Mouse (Mus musculus): ENCODE results near the gene 2300002M23Rik. TPM values are rescaled to one million over a fixed set of nuclear protein-coding genes. Genes with fewer than 3 reads are reported as not detected.
A peak's percentile ranks its signal among the peaks of the same experiment; 100 is the strongest.

2300002M23Rik gene
- not detected in 2 replicates for polyA plus RNA-seq (2014; fragmentation: Nextera tagmentation; extraction: Ambion mirVana)

DNA sequence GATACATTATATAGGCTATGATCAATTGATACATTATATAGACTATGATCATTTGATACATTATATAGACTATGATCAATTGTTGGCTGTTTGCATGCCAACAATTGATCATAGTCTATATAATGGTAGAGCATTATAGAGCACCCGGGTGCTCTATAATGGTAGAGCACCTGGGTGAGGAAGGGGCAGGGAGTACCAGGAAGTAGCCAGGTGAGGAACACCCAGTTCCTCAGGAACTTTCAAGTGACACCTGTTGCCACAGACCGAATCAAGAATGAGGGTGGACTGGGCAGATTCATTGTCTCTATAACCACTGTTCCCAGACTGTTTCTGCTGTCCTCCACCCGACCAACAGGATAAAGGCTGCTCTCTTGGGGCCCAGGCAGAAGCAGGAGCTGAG lies at the start of gene 2300002M23Rik:
Gene 2300002M23Rik, plus strand, starts transcription at position 301 of the 400 bp plus-strand sequence.
- H3K27ac ChIP-seq (ENCODE audit: low read depth), result no peak within 1 kb of the TSS
- ATAC-seq (replicated peaks; ENCODE audit: low FRiP score, low TSS enrichment, low read depth) (no peak), DNase-seq (ENCODE audit: low spot score) (no peak)
- peaks cover 21% of the 10 kb centered on the region for H3K27me3 ChIP-seq (replicated peaks; ENCODE audit: control insufficient read depth, insufficient read depth, low read length)
- WGBS, result 62% methylated on average over 3 of the region's 3 CpGs
- H3K4me2 ChIP-seq (ENCODE audit: low read length), result no peak within 1 kb of the TSS
- no peaks in the 10 kb centered on the region for H3K9me3 ChIP-seq (ENCODE audit: control insufficient read depth, low read length)
- no peaks in the 10 kb centered on the region for H3K36me3 ChIP-seq (ENCODE audit: control insufficient read depth, insufficient read depth, low read length)
- no peak within 1 kb of the TSS for H3K9ac ChIP-seq (ENCODE audit: low read length)
- H3K4me1 ChIP-seq (replicated peaks; ENCODE audit: control insufficient read depth, insufficient read depth, low read length), result no peaks in the 10 kb centered on the region
- no peak within 1 kb of the TSS for H3K4me3 ChIP-seq (ENCODE audit: low read depth, low read length)

GRCm38 (mm10) chr17:35517526-35517925 lies 49.7 kb upstream of the 2300002M23Rik start:
- Histone ChIP-seq H3K4me3 (ENCODE audit: low read depth, low read length) (peak overlapping the region; percentile 61), H3K9ac (ENCODE audit: low read length) (peak overlapping the region; percentile 53), H3K27ac (ENCODE audit: low read depth) (peak overlapping the region; percentile 47; the same call in 1 of the 2 replicates), H3K4me2 (ENCODE audit: low read length) (peak overlapping the region; percentile 83), H3K9me3 (ENCODE audit: control insufficient read depth, low read length) (no peaks in the 10 kb centered on the region), H3K27me3 (replicated peaks; ENCODE audit: control insufficient read depth, insufficient read depth, low read length) (no peaks in the 10 kb centered on the region), H3K4me1 (replicated peaks; ENCODE audit: control insufficient read depth, insufficient read depth, low read length) (peaks cover 22% of the 10 kb centered on the region; the same call in 1 of the 2 replicates), H3K36me3 (ENCODE audit: control insufficient read depth, insufficient read depth, low read length) (peaks cover 13% of the 10 kb centered on the region)
- ATAC-seq (replicated peaks; ENCODE audit: low FRiP score, low TSS enrichment, low read depth) (no peak), DNase-seq (ENCODE audit: low spot score) (peak; percentile 59)
- WGBS, result 6% methylated on average over 12 of the region's 12 CpGs

DNA sequence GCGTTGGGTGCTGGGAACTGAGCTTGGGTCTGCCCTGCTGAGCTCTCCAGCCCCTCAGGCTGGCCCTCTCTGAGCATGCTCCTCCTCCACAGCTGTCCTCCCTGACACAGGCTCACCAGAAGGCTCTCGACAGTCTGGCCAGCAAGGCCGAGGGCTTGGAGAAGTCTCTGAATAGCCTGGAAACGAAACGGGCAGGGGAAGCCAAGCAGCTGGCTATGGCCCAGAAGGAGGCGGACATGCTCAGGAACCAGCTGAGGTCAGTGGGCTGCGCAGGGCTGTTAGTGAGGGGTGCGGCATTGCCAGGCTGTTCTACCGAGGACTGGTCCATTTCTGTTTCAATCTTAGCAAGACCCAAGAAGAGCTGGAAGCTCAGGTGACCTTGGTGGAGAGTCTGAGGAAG lies 42.9 kb upstream of the 2300002M23Rik start:
- Histone ChIP-seq H3K27ac (ENCODE audit: low read depth) (no peak overlapping the region), H3K4me2 (ENCODE audit: low read length) (no peak overlapping the region), H3K9me3 (ENCODE audit: control insufficient read depth, low read length) (no peaks in the 10 kb centered on the region), H3K36me3 (ENCODE audit: control insufficient read depth, insufficient read depth, low read length) (peaks cover 61% of the 10 kb centered on the region), H3K27me3 (replicated peaks; ENCODE audit: control insufficient read depth, insufficient read depth, low read length) (no peaks in the 10 kb centered on the region), H3K4me3 (ENCODE audit: low read depth, low read length) (no peak overlapping the region), H3K9ac (ENCODE audit: low read length) (no peak overlapping the region), H3K4me1 (replicated peaks; ENCODE audit: control insufficient read depth, insufficient read depth, low read length) (no peaks in the 10 kb centered on the region)
- 91% methylated on average over 9 of the region's 9 CpGs for WGBS
- DNase-seq (ENCODE audit: low spot score), result no peak
- no peak for ATAC-seq (replicated peaks; ENCODE audit: low FRiP score, low TSS enrichment, low read depth)

- Histone ChIP-seq H3K27ac (ENCODE audit: low read depth) (no peak overlapping the region), H3K36me3 (ENCODE audit: control insufficient read depth, insufficient read depth, low read length) (peaks cover 72% of the 10 kb centered on the region), H3K9me3 (ENCODE audit: control insufficient read depth, low read length) (no peaks in the 10 kb centered on the region), H3K4me2 (ENCODE audit: low read length) (no peak overlapping the region), H3K9ac (ENCODE audit: low read length) (no peak overlapping the region), H3K27me3 (replicated peaks; ENCODE audit: control insufficient read depth, insufficient read depth, low read length) (no peaks in the 10 kb centered on the region), H3K4me1 (replicated peaks; ENCODE audit: control insufficient read depth, insufficient read depth, low read length) (no peaks in the 10 kb centered on the region), H3K4me3 (ENCODE audit: low read depth, low read length) (no peak overlapping the region)
- no peak for ATAC-seq (replicated peaks; ENCODE audit: low FRiP score, low TSS enrichment, low read depth)
- DNase-seq (ENCODE audit: low spot score), result no peak
- WGBS, result 78% methylated on average over 8 of the region's 8 CpGs
These were observed 40.6 kb upstream of the 2300002M23Rik start for GRCm38 (mm10) chr17:35526644-35527043.

- Histone ChIP-seq H3K9me3 (ENCODE audit: control insufficient read depth, low read length) (no peaks in the 10 kb centered on the region), H3K27ac (ENCODE audit: low read depth) (no peak overlapping the region), H3K4me3 (ENCODE audit: low read depth, low read length) (no peak overlapping the region), H3K9ac (ENCODE audit: low read length) (no peak overlapping the region), H3K4me1 (replicated peaks; ENCODE audit: control insufficient read depth, insufficient read depth, low read length) (no peaks in the 10 kb centered on the region), H3K36me3 (ENCODE audit: control insufficient read depth, insufficient read depth, low read length) (peaks cover 26% of the 10 kb centered on the region), H3K27me3 (replicated peaks; ENCODE audit: control insufficient read depth, insufficient read depth, low read length) (no peaks in the 10 kb centered on the region), H3K4me2 (ENCODE audit: low read length) (no peak overlapping the region)
- no peak for DNase-seq (ENCODE audit: low spot score)
- ATAC-seq (replicated peaks; ENCODE audit: low FRiP score, low TSS enrichment, low read depth), result 0 out of 2 replicates have a peak, but pooled peaks have one; percentile 18
- 4% methylated on average over 3 of the region's 3 CpGs for WGBS
These were observed 34.9 kb upstream of the 2300002M23Rik start for GRCm38 (mm10) chr17:35532360-35532759.

- no peak within 1 kb of the TSS for H3K27ac ChIP-seq (ENCODE audit: low read depth)
- DNase-seq (ENCODE audit: low spot score) (no peak), ATAC-seq (replicated peaks; ENCODE audit: low FRiP score, low TSS enrichment, low read depth) (no peak)
- no peak within 1 kb of the TSS for H3K4me2 ChIP-seq (ENCODE audit: low read length)
- no peaks in the 10 kb centered on the region for H3K27me3 ChIP-seq (replicated peaks; ENCODE audit: control insufficient read depth, insufficient read depth, low read length)
- H3K9me3 ChIP-seq (ENCODE audit: control insufficient read depth, low read length), result no peaks in the 10 kb centered on the region
- no peak within 1 kb of the TSS for H3K9ac ChIP-seq (ENCODE audit: low read length)
- no peak within 1 kb of the TSS for H3K4me3 ChIP-seq (ENCODE audit: low read depth, low read length)
- H3K36me3 ChIP-seq (ENCODE audit: control insufficient read depth, insufficient read depth, low read length), result peaks cover 24% of the 10 kb centered on the region
- 16% methylated on average over 7 of the region's 7 CpGs for WGBS
- H3K4me1 ChIP-seq (replicated peaks; ENCODE audit: control insufficient read depth, insufficient read depth, low read length), result no peaks in the 10 kb centered on the region
These were observed 34.3 kb upstream of the 2300002M23Rik start, which contains the start of gene Psors1c2 for GRCm38 (mm10) chr17:35532901-35533300. Psors1c2 (plus strand) TSS chr17:35533201.

DNA sequence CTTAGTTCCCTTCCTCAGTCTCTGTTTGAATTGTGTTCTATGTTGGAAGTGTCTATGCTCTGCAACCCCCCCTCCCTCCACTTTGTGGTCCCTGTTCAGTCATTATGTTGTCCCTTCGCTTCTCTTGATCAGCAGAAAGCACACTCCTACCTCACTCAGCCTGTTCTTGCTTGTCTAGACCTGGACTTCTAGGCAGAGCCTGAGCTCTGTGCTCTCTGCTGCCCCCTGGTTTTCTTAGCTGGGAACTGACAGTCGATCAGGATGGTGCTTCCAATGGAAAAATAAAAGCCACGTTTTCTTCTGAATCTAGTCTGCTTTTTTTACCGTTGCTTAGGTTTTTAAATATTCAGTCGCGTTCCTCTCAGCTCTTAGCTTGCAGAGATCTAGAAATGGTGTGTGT lies 32.9 kb upstream of the 2300002M23Rik start:
- Histone ChIP-seq H3K9ac (ENCODE audit: low read length) (no peak overlapping the region), H3K4me2 (ENCODE audit: low read length) (no peak overlapping the region), H3K4me1 (replicated peaks; ENCODE audit: control insufficient read depth, insufficient read depth, low read length) (no peaks in the 10 kb centered on the region), H3K27me3 (replicated peaks; ENCODE audit: control insufficient read depth, insufficient read depth, low read length) (no peaks in the 10 kb centered on the region), H3K9me3 (ENCODE audit: control insufficient read depth, low read length) (no peaks in the 10 kb centered on the region), H3K36me3 (ENCODE audit: control insufficient read depth, insufficient read depth, low read length) (peaks cover 13% of the 10 kb centered on the region), H3K4me3 (ENCODE audit: low read depth, low read length) (no peak overlapping the region), H3K27ac (ENCODE audit: low read depth) (no peak overlapping the region)
- WGBS, result 11% methylated on average over 6 of the region's 6 CpGs
- DNase-seq (ENCODE audit: low spot score) (peak; percentile 81), ATAC-seq (replicated peaks; ENCODE audit: low FRiP score, low TSS enrichment, low read depth) (peak; percentile 65; the same call in 1 of the 2 replicates)

DNA sequence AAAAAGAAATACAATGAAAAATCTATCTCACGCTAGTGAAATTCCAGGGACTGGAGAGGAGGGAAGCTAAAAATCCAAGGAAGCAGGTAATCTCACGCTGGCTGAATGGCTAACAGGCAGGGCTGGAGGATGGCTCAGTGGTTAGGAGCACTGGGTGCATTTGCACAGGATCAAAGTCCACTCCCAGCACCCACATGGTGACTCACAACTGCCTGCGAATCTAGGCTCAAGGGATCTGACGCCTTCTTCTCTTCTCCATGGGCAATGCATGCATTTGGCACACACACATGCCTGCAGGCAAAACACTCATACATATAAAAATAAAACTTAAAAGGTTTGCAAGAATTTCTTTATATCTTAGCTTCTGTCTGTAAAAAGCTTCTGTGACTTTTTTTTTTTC lies 29.8 kb upstream of the 2300002M23Rik start:
- no peaks in the 10 kb centered on the region for H3K36me3 ChIP-seq (ENCODE audit: control insufficient read depth, insufficient read depth, low read length)
- H3K4me2 ChIP-seq (ENCODE audit: low read length), result no peak overlapping the region
- H3K27me3 ChIP-seq (replicated peaks; ENCODE audit: control insufficient read depth, insufficient read depth, low read length), result no peaks in the 10 kb centered on the region
- H3K9me3 ChIP-seq (ENCODE audit: control insufficient read depth, low read length), result no peaks in the 10 kb centered on the region
- H3K9ac ChIP-seq (ENCODE audit: low read length), result no peak overlapping the region
- 80% methylated on average over 4 of the region's 4 CpGs for WGBS
- DNase-seq (ENCODE audit: low spot score) (no peak), ATAC-seq (replicated peaks; ENCODE audit: low FRiP score, low TSS enrichment, low read depth) (no peak)
- H3K27ac ChIP-seq (ENCODE audit: low read depth), result no peak overlapping the region
- H3K4me1 ChIP-seq (replicated peaks; ENCODE audit: control insufficient read depth, insufficient read depth, low read length), result no peaks in the 10 kb centered on the region
- H3K4me3 ChIP-seq (ENCODE audit: low read depth, low read length), result no peak overlapping the region

DNA sequence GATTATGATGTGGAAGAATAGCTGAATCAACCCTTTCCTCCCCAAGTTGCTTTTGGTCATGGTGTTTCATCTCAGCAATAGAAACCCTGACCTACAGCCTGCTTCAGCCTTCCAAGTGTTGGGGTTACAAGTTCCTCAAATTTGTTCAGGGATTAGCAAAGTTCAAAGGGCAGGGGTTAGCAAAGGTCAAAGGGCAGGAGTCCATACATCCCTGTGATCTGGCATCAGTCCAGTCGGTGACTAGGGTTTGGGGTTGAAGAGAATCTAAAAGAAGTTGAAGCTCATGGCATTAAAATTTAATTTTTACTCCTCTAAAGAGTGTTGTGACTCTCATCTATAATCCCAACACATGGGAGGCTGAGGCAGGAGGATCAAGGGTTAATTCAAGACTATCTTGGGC lies 28.8 kb upstream of the 2300002M23Rik start:
- H3K9me3 ChIP-seq (ENCODE audit: control insufficient read depth, low read length), result no peaks in the 10 kb centered on the region
- no peak overlapping the region for H3K4me2 ChIP-seq (ENCODE audit: low read length)
- H3K27me3 ChIP-seq (replicated peaks; ENCODE audit: control insufficient read depth, insufficient read depth, low read length), result no peaks in the 10 kb centered on the region
- H3K4me3 ChIP-seq (ENCODE audit: low read depth, low read length), result no peak overlapping the region
- no peak for DNase-seq (ENCODE audit: low spot score)
- H3K4me1 ChIP-seq (replicated peaks; ENCODE audit: control insufficient read depth, insufficient read depth, low read length), result no peaks in the 10 kb centered on the region
- H3K36me3 ChIP-seq (ENCODE audit: control insufficient read depth, insufficient read depth, low read length), result no peaks in the 10 kb centered on the region
- ATAC-seq (replicated peaks; ENCODE audit: low FRiP score, low TSS enrichment, low read depth), result no peak
- 84% methylated on average over 1 of the region's 1 CpGs for WGBS
- H3K27ac ChIP-seq (ENCODE audit: low read depth), result no peak overlapping the region
- no peak overlapping the region for H3K9ac ChIP-seq (ENCODE audit: low read length)
